ENCODE assay signal across 8 mouse cellular contexts in genomic region chr5:39643260-39643923, GRCm38 (mm10).
DNase-seq lines count a peak whose midpoint lies in the region; ATAC-seq and TF ChIP-seq lines count a peak whose summit lies in the region.

No protein-coding gene starts in this region.

- no peaks in the 10 kb centered on the region for H3K9me3 ChIP-seq in lung, embryonic 16.5 days (ENCODE audit: control insufficient read depth, low read length)
- no peaks in the 10 kb centered on the region for H3K9me3 ChIP-seq in intestine, embryonic 14.5 days (ENCODE audit: control insufficient read depth, low read length)
- H3K9me3 ChIP-seq in midbrain, postnatal 0 days (ENCODE audit: low read length), result no peaks in the 10 kb centered on the region

- H3K4me1 ChIP-seq in lung, embryonic 16.5 days (replicated peaks; ENCODE audit: control insufficient read depth, insufficient read depth, low read length), result peaks cover 14% of the 10 kb centered on the region; the same call in 1 of the 2 replicates
- no peaks in the 10 kb centered on the region; the same call in 1 of the 2 replicates for H3K4me1 ChIP-seq in intestine, embryonic 14.5 days (replicated peaks; ENCODE audit: control insufficient read depth, insufficient read depth, low read length)
- no peaks in the 10 kb centered on the region for H3K4me1 ChIP-seq in midbrain, postnatal 0 days (ENCODE audit: insufficient read depth, low read length)

- H3K4me3 ChIP-seq in lung, embryonic 16.5 days (ENCODE audit: low read length), result peak overlapping the region; percentile 64
- peak overlapping the region; percentile 68 for H3K4me3 ChIP-seq in intestine, embryonic 14.5 days (ENCODE audit: low read depth, low read length)
- H3K4me3 ChIP-seq in midbrain, postnatal 0 days (ENCODE audit: low read depth, low read length), result peak overlapping the region; percentile 85

- peak; percentile 60 for DNase-seq in cerebellum, adult 11-12 months
- no peak for DNase-seq in cerebellum, adult 8-10 months
- no peak for DNase-seq in lung, postnatal 36 days
- peak; percentile 56 for DNase-seq in intestine, embryonic 14.5 days (ENCODE audit: low spot score)
- DNase-seq in midbrain, postnatal 0 days (ENCODE audit: low spot score), result no peak
- DNase-seq in thymus, adult 18-20 months, result no peak

- 0 out of 2 replicates have a peak, but pooled peaks have one; percentile 8 for TF ChIP-seq CTCF in midbrain, postnatal 0 days (IDR thresholded peaks at IDR 0.05)

- no peak overlapping the region for H3K27ac ChIP-seq in lung, embryonic 16.5 days (ENCODE audit: low read length)
- no peak overlapping the region for H3K27ac ChIP-seq in intestine, embryonic 14.5 days (ENCODE audit: low read depth)
- peak overlapping the region; percentile 27 for H3K27ac ChIP-seq in midbrain, postnatal 0 days (ENCODE audit: low read depth, low read length)

- H3K27me3 ChIP-seq in lung, embryonic 16.5 days (ENCODE audit: control insufficient read depth, insufficient read depth, low read depth, low read length), result peaks cover 18% of the 10 kb centered on the region
- peaks cover 25% of the 10 kb centered on the region; the same call in 1 of the 2 replicates for H3K27me3 ChIP-seq in intestine, embryonic 14.5 days (replicated peaks; ENCODE audit: control insufficient read depth, insufficient read depth, low read length)
- no peaks in the 10 kb centered on the region for H3K27me3 ChIP-seq in midbrain, postnatal 0 days (ENCODE audit: insufficient read depth, low read length)

- no peaks in the 10 kb centered on the region for H3K36me3 ChIP-seq in lung, embryonic 16.5 days (ENCODE audit: control insufficient read depth, insufficient read depth, low read length)
- H3K36me3 ChIP-seq in intestine, embryonic 14.5 days (ENCODE audit: control insufficient read depth, insufficient read depth, low read length), result no peaks in the 10 kb centered on the region
- H3K36me3 ChIP-seq in midbrain, postnatal 0 days (ENCODE audit: insufficient read depth, low read length), result no peaks in the 10 kb centered on the region

- H3K9ac ChIP-seq in lung, embryonic 16.5 days (ENCODE audit: low read length), result no peak overlapping the region
- H3K9ac ChIP-seq in intestine, embryonic 14.5 days (ENCODE audit: low read length), result peak overlapping the region; percentile 22; the same call in 1 of the 2 replicates
- peak overlapping the region; percentile 70 for H3K9ac ChIP-seq in midbrain, postnatal 0 days (replicated peaks; ENCODE audit: low read length, poor library complexity, severe bottlenecking)

- 1% methylated on average over 22 of the region's 22 CpGs for WGBS in lung, embryonic 16.5 days
- 6% methylated on average over 22 of the region's 22 CpGs for WGBS in intestine, embryonic 14.5 days
- 2% methylated on average over 22 of the region's 22 CpGs for WGBS in midbrain, postnatal 0 days

- H3K4me2 ChIP-seq in lung, embryonic 16.5 days (ENCODE audit: low read depth, low read length), result peak overlapping the region; percentile 88
- H3K4me2 ChIP-seq in intestine, embryonic 14.5 days (ENCODE audit: low read length), result peak overlapping the region; percentile 85
- peak overlapping the region; percentile 85 for H3K4me2 ChIP-seq in midbrain, postnatal 0 days (ENCODE audit: low read depth, low read length, poor library complexity, severe bottlenecking)

- no peak for ATAC-seq in lung, embryonic 16.5 days (ENCODE audit: low read depth)
- ATAC-seq in intestine, embryonic 14.5 days (replicated peaks; ENCODE audit: low FRiP score, low TSS enrichment, low read depth), result no peak
- ATAC-seq in midbrain, postnatal 0 days (ENCODE audit: low FRiP score), result 0 out of 2 replicates have a peak, but pooled peaks have one; percentile 9
- no peak for ATAC-seq in CD4-positive, CD25-positive, alpha-beta regulatory T cell, adult 4 months

Comparison
In these comparisons a context has a peak if more than half of its experiments do, and no peak if none do; other contexts are left out.
1. DNase-seq: peak in cerebellum, adult 11-12 months (single experiment) and intestine, embryonic 14.5 days (single experiment); none in cerebellum, adult 8-10 months (single experiment), lung, postnatal 36 days (single experiment), midbrain, postnatal 0 days (single experiment) and thymus, adult 18-20 months (0 of 2).
2. Peak in every context shown above with its lines, with median percentiles within 50 percentile points of each other: H3K4me2 ChIP-seq and H3K4me3 ChIP-seq.